Mouse (Mus musculus) embryonic fibroblast, embryonic 13.5 days (primary cell): ENCODE measurements around the gene Pin4.

Source experiments
- CTCF ChIP-seq: IDR thresholded peaks from 2 replicates; pipeline ENCODE4 v1.5.1; 2011; ENCODE audit warnings: mild to moderate bottlenecking, control low read depth, low read length, moderate library complexity, borderline replicate concordance; ENCODE audit not compliant: insufficient read depth
- POLR2A ChIP-seq: IDR thresholded peaks from 2 replicates; pipeline ENCODE4 v1.6.1; 2011; ENCODE audit warnings: low read depth, mild to moderate bottlenecking, control low read depth, low read length, moderate library complexity

GRCm38 (mm10) chrX:102081076-102081475 is 38.2 kb upstream of the Pin4 start:
- no peak for TF ChIP-seq CTCF
- TF ChIP-seq POLR2A: no peak
